Mouse (Mus musculus): ENCODE measurements around the gene Cfap45.

DNA sequence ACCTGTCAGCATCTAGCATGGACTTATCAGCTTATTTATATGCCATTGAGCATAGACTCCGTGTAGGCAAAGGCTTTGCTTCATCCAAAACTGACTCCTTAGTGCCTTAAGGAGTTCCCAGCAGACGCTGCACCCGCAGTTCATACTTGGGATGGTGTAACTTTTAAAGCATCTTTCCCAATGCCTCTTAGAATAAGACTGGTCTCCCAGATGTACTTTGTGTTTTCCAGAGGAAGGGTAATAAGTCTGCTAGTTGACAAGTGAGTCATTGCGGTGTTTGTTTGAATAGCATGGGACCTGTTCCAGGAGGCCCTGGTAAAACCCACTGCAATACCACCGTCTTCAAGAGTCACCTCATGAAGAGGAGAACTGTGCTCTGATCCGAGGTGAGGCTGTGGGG is 59.5 kb downstream of the Cfap45 start:
- TF ChIP-seq CTCF (IDR thresholded peaks at IDR 0.05; ENCODE audit: insufficient read depth, low read depth, low read length) (no peak), POLR2A (IDR thresholded peaks at IDR 0.05; ENCODE audit: insufficient read depth, low read depth, low read length) (no peak)

All from olfactory bulb, adult 2 months (tissue).